Mouse (Mus musculus): Measurements from ENCODE around the gene Crip3.

The Crip3 gene

GRCm38 (mm10) chr17:46455110-46455691 is 26.5 kb downstream of the Crip3 start:
- DNase-seq (ENCODE audit: low read depth, low spot score): no peak

GRCm38 (mm10) chr17:46457791-46458190 is 29.1 kb downstream of the Crip3 start:
- no peak for DNase-seq (ENCODE audit: low read depth, low spot score)

- no peak for DNase-seq (ENCODE audit: low read depth, low spot score)
Observed at GRCm38 (mm10) chr17:46458439-46458838, 29.7 kb downstream of the Crip3 start.

- no peak for DNase-seq (ENCODE audit: low read depth, low spot score)
Observed at GRCm38 (mm10) chr17:46460673-46461072, 31.9 kb downstream of the Crip3 start.

GRCm38 (mm10) chr17:46461347-46461746 is 32.6 kb downstream of the Crip3 start:
- DNase-seq (ENCODE audit: low read depth, low spot score): no peak

- no peak for DNase-seq (ENCODE audit: low read depth, low spot score)
Observed at GRCm38 (mm10) chr17:46462226-46462625, 33.5 kb downstream of the Crip3 start.

GRCm38 (mm10) chr17:46467830-46468229 is 39.1 kb downstream of the Crip3 start:
- no peak for DNase-seq (ENCODE audit: low read depth, low spot score)

- DNase-seq (ENCODE audit: low read depth, low spot score): no peak
Observed at GRCm38 (mm10) chr17:46476601-46477000, 47.9 kb downstream of the Crip3 start.

- DNase-seq (ENCODE audit: low read depth, low spot score): no peak
Observed at GRCm38 (mm10) chr17:46477286-46477685, 48.6 kb downstream of the Crip3 start.
